Mouse (Mus musculus): Measurements from ENCODE around the gene Gse1. TPM values are rescaled to one million over a fixed set of nuclear protein-coding genes. Genes with fewer than 3 reads are reported as not detected.

The Gse1 gene
- polyA plus RNA-seq, 1 experiment from 2014 or later = 6.9 TPM

DNA sequence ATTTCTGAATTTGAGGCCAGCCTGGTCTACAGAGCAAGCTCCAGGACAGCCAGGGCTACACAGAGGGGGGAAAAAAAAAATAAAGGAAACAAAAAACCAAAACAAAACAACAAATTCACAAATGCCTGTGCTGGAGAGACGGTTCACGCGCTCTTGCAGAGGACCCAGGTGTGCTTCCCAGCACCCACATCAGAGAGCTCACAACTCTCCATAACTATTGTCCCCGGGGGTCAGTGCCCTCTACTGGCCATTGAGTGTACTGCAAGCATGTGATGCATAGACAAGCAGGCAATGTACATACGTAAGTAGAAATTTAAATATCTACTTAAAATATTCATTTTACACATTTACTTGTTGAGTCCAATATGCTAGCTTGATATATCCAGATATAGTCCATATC lies 366.3 kb downstream of the Gse1 start:
- Histone ChIP-seq H3K27ac (ENCODE audit: low read length) (no peak overlapping the region), H3K4me3 (replicated peaks; ENCODE audit: low read length) (no peak overlapping the region), H3K9me3 (replicated peaks; ENCODE audit: control insufficient read depth, low read length) (no peaks in the 10 kb centered on the region), H3K4me2 (ENCODE audit: low read depth, low read length) (no peak overlapping the region), H3K36me3 (ENCODE audit: control insufficient read depth, insufficient read depth, low read length) (no peaks in the 10 kb centered on the region), H3K4me1 (ENCODE audit: control insufficient read depth, insufficient read depth, low read length) (peaks cover 15% of the 10 kb centered on the region), H3K9ac (ENCODE audit: low read length) (no peak overlapping the region), H3K27me3 (ENCODE audit: control insufficient read depth, insufficient read depth, low read length) (no peaks in the 10 kb centered on the region)
- ATAC-seq (ENCODE audit: insufficient read depth, low FRiP score) = no peak
- WGBS = 92% methylated on average over 5 of the region's 5 CpGs

DNA sequence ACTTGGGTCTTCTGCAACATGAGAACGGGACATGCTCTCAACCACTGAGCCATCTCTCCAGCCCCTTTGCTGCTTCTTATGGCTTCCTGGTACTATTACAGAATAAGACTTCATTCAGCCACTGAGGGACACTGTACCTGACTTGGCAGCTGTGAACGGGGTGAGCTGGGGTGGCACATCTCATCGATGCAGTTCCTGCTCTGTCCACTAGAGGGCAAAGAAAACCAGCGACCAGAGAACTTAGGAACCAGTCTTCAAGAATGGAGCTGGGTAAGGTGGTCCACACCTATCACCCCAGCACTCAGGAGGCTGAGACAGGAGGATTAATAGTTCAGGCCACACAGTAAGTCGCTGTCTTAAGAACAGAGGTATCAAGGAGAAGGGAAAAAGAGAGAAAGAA lies 367.7 kb downstream of the Gse1 start:
- peak; percentile 35; the same call in 1 of the 2 replicates for ATAC-seq (ENCODE audit: insufficient read depth, low FRiP score)
- no peak overlapping the region for H3K27ac ChIP-seq (ENCODE audit: low read length)
- 16% methylated on average over 5 of the region's 5 CpGs for WGBS

DNA sequence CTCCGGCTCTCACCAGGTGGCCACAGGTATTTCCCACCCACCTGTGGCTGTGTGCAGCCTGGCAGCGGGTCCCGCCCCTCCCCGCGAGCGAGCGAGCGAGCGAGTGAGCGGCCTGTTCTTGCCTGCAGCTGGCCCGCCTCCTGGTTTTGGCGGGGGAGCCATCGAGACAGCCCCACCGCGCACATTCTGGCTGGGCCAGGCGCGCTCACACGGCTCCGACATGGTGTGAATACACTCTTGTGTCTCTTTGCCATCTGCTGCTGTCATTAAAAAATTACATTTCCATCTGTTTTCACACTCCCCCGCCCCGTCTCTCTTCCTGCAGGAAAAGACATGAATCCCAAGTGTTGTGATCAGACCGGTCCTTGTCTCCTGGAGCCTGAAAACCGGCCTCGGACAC lies 370.3 kb downstream of the Gse1 start:
- peak overlapping the region; percentile 42; the same call in 1 of the 2 replicates for H3K9ac ChIP-seq (ENCODE audit: low read length)
- ATAC-seq (ENCODE audit: insufficient read depth, low FRiP score) = peak; percentile 51
- WGBS = 16% methylated on average over 24 of the region's 24 CpGs

More for the DNA sequence above, 367.7 kb downstream of the Gse1 start:
- no peak overlapping the region for H3K9ac ChIP-seq (ENCODE audit: low read length)
- H3K4me3 ChIP-seq (replicated peaks; ENCODE audit: low read length) = no peak overlapping the region
- peaks cover 9% of the 10 kb centered on the region for H3K4me1 ChIP-seq (ENCODE audit: control insufficient read depth, insufficient read depth, low read length)
- H3K36me3 ChIP-seq (ENCODE audit: control insufficient read depth, insufficient read depth, low read length) = no peaks in the 10 kb centered on the region
- H3K9me3 ChIP-seq (replicated peaks; ENCODE audit: control insufficient read depth, low read length) = no peaks in the 10 kb centered on the region
- H3K4me2 ChIP-seq (ENCODE audit: low read depth, low read length) = no peak overlapping the region
- no peaks in the 10 kb centered on the region for H3K27me3 ChIP-seq (ENCODE audit: control insufficient read depth, insufficient read depth, low read length)

GRCm38 (mm10) chr8:120599504-120599903 lies 371.2 kb downstream of the Gse1 start:
- no peak overlapping the region for H3K9ac ChIP-seq (ENCODE audit: low read length)
- no peaks in the 10 kb centered on the region for H3K27me3 ChIP-seq (ENCODE audit: control insufficient read depth, insufficient read depth, low read length)
- no peak overlapping the region for H3K4me2 ChIP-seq (ENCODE audit: low read depth, low read length)
- WGBS = 56% methylated on average over 7 of the region's 7 CpGs
- H3K9me3 ChIP-seq (replicated peaks; ENCODE audit: control insufficient read depth, low read length) = no peaks in the 10 kb centered on the region
- H3K36me3 ChIP-seq (ENCODE audit: control insufficient read depth, insufficient read depth, low read length) = no peaks in the 10 kb centered on the region
- no peak overlapping the region for H3K27ac ChIP-seq (ENCODE audit: low read length)
- ATAC-seq (ENCODE audit: insufficient read depth, low FRiP score) = no peak
- H3K4me3 ChIP-seq (replicated peaks; ENCODE audit: low read length) = no peak overlapping the region
- H3K4me1 ChIP-seq (ENCODE audit: control insufficient read depth, insufficient read depth, low read length) = peaks cover 15% of the 10 kb centered on the region

More for the DNA sequence above, 370.3 kb downstream of the Gse1 start:
- H3K36me3 ChIP-seq (ENCODE audit: control insufficient read depth, insufficient read depth, low read length) = no peaks in the 10 kb centered on the region
- H3K4me3 ChIP-seq (replicated peaks; ENCODE audit: low read length) = peak overlapping the region; percentile 22
- H3K9me3 ChIP-seq (replicated peaks; ENCODE audit: control insufficient read depth, low read length) = no peaks in the 10 kb centered on the region
- H3K4me1 ChIP-seq (ENCODE audit: control insufficient read depth, insufficient read depth, low read length) = peaks cover 15% of the 10 kb centered on the region
- peak overlapping the region; percentile 27; the same call in 1 of the 2 replicates for H3K27ac ChIP-seq (ENCODE audit: low read length)
- no peaks in the 10 kb centered on the region for H3K27me3 ChIP-seq (ENCODE audit: control insufficient read depth, insufficient read depth, low read length)
- peak overlapping the region; percentile 49 for H3K4me2 ChIP-seq (ENCODE audit: low read depth, low read length)

- H3K4me2 ChIP-seq (ENCODE audit: low read depth, low read length) = no peak overlapping the region
- no peak overlapping the region for H3K9ac ChIP-seq (ENCODE audit: low read length)
- no peaks in the 10 kb centered on the region for H3K36me3 ChIP-seq (ENCODE audit: control insufficient read depth, insufficient read depth, low read length)
- H3K9me3 ChIP-seq (replicated peaks; ENCODE audit: control insufficient read depth, low read length) = no peaks in the 10 kb centered on the region
- no peaks in the 10 kb centered on the region for H3K27me3 ChIP-seq (ENCODE audit: control insufficient read depth, insufficient read depth, low read length)
- no peak overlapping the region for H3K4me3 ChIP-seq (replicated peaks; ENCODE audit: low read length)
- H3K27ac ChIP-seq (ENCODE audit: low read length) = no peak overlapping the region
- peak; percentile 22; the same call in 1 of the 2 replicates for ATAC-seq (ENCODE audit: insufficient read depth, low FRiP score)
- WGBS = 36% methylated on average over 6 of the region's 6 CpGs
- H3K4me1 ChIP-seq (ENCODE audit: control insufficient read depth, insufficient read depth, low read length) = peaks cover 15% of the 10 kb centered on the region
Measured at GRCm38 (mm10) chr8:120602672-120603071, 374.4 kb downstream of the Gse1 start.

DNA sequence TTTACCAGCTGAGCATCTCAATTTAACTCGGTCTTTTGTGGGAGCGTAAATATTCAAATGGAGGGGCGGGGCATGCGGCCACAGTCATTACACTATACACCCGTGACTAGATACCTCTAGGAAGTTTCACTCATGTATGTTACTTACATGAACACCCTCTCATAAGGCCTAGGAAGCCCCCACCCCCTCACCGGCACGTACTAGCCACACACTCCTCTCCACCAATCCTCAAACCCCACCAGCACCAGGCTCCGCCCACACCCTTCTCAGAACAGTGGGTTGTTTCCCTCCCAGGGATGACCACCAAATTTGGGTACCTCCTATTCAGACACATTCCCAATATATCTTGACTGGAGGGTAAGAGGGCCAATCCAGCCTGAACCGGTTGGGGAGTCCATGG lies 379.2 kb downstream of the Gse1 start:
- Histone ChIP-seq H3K9me3 (replicated peaks; ENCODE audit: control insufficient read depth, low read length) (no peaks in the 10 kb centered on the region), H3K36me3 (ENCODE audit: control insufficient read depth, insufficient read depth, low read length) (no peaks in the 10 kb centered on the region), H3K27me3 (ENCODE audit: control insufficient read depth, insufficient read depth, low read length) (no peaks in the 10 kb centered on the region), H3K4me3 (replicated peaks; ENCODE audit: low read length) (no peak overlapping the region), H3K27ac (ENCODE audit: low read length) (no peak overlapping the region), H3K9ac (ENCODE audit: low read length) (no peak overlapping the region), H3K4me1 (ENCODE audit: control insufficient read depth, insufficient read depth, low read length) (peaks cover 5% of the 10 kb centered on the region), H3K4me2 (ENCODE audit: low read depth, low read length) (no peak overlapping the region)
- no peak for ATAC-seq (ENCODE audit: insufficient read depth, low FRiP score)
- 84% methylated on average over 9 of the region's 9 CpGs for WGBS

DNA sequence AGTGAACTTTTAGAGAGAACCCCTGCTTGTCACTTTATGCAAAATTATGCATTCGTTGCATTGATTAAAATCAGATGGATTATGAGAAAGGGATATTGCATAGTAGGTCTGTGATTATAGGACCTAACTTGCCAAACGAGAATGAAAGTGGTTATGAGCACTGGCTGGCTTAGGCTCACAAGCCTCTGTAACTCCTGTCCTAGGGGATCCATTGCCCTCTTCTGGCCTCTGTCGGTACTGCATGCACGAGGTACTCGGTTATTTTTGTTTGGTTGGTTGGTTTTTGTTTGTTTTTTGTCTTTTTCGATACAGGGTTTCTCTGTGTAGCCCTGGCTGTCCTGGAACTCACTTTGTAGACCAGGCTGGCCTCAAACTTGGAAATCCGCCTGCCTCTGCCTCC lies 379.6 kb downstream of the Gse1 start:
- Histone ChIP-seq H3K4me1 (ENCODE audit: control insufficient read depth, insufficient read depth, low read length) (peaks cover under 1% of the 10 kb centered on the region), H3K9ac (ENCODE audit: low read length) (no peak overlapping the region), H3K27me3 (ENCODE audit: control insufficient read depth, insufficient read depth, low read length) (no peaks in the 10 kb centered on the region), H3K27ac (ENCODE audit: low read length) (no peak overlapping the region), H3K36me3 (ENCODE audit: control insufficient read depth, insufficient read depth, low read length) (no peaks in the 10 kb centered on the region), H3K4me3 (replicated peaks; ENCODE audit: low read length) (no peak overlapping the region), H3K9me3 (replicated peaks; ENCODE audit: control insufficient read depth, low read length) (no peaks in the 10 kb centered on the region), H3K4me2 (ENCODE audit: low read depth, low read length) (no peak overlapping the region)
- WGBS = 9% methylated on average over 7 of the region's 7 CpGs
- ATAC-seq (ENCODE audit: insufficient read depth, low FRiP score) = no peak

DNA sequence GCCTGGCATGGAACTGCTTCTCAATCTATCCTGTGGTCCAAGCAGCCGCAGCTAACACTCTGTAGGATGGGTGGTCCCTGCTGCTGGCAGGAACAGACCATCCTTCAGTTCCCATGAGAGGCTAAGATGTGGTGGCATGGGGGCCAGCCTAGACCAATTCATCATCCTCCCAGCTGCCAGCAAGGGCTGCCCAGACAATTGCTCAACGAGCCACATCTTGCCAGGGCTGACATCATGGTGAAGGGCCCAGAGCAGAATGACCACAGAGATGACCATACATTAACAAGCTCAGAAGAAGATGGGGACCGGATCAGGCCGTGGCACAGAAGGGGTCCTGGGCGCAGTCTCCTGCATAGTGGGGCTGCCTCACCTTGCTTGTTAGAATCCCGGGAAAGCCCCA lies 382.6 kb downstream of the Gse1 start:
- no peaks in the 10 kb centered on the region for H3K4me1 ChIP-seq (ENCODE audit: control insufficient read depth, insufficient read depth, low read length)
- no peaks in the 10 kb centered on the region for H3K36me3 ChIP-seq (ENCODE audit: control insufficient read depth, insufficient read depth, low read length)
- no peak overlapping the region for H3K4me3 ChIP-seq (replicated peaks; ENCODE audit: low read length)
- H3K4me2 ChIP-seq (ENCODE audit: low read depth, low read length) = no peak overlapping the region
- H3K27me3 ChIP-seq (ENCODE audit: control insufficient read depth, insufficient read depth, low read length) = no peaks in the 10 kb centered on the region
- WGBS = 88% methylated on average over 6 of the region's 6 CpGs
- no peaks in the 10 kb centered on the region for H3K9me3 ChIP-seq (replicated peaks; ENCODE audit: control insufficient read depth, low read length)
- no peak overlapping the region for H3K27ac ChIP-seq (ENCODE audit: low read length)
- H3K9ac ChIP-seq (ENCODE audit: low read length) = no peak overlapping the region
- ATAC-seq (ENCODE audit: insufficient read depth, low FRiP score) = no peak

- 85% methylated on average over 3 of the region's 3 CpGs for WGBS
- Histone ChIP-seq H3K4me3 (replicated peaks; ENCODE audit: low read length) (no peak overlapping the region), H3K27ac (ENCODE audit: low read length) (no peak overlapping the region), H3K27me3 (ENCODE audit: control insufficient read depth, insufficient read depth, low read length) (no peaks in the 10 kb centered on the region), H3K4me1 (ENCODE audit: control insufficient read depth, insufficient read depth, low read length) (no peaks in the 10 kb centered on the region), H3K36me3 (ENCODE audit: control insufficient read depth, insufficient read depth, low read length) (no peaks in the 10 kb centered on the region), H3K4me2 (ENCODE audit: low read depth, low read length) (no peak overlapping the region), H3K9me3 (replicated peaks; ENCODE audit: control insufficient read depth, low read length) (no peaks in the 10 kb centered on the region), H3K9ac (ENCODE audit: low read length) (no peak overlapping the region)
- ATAC-seq (ENCODE audit: insufficient read depth, low FRiP score) = no peak
Measured at GRCm38 (mm10) chr8:120614491-120614890, 386.2 kb downstream of the Gse1 start.

Measured in stomach, embryonic 16.5 days (tissue).